Mouse (Mus musculus) ES-E14 (cell line): Measurements from ENCODE around the gene Tmem169. TPM values are rescaled to one million over a fixed set of nuclear protein-coding genes. Genes with fewer than 3 reads are reported as not detected.

Experiments used
- DNase-seq: peaks from one replicate; pipeline ENCODE4 v3.0.0-alpha.2; 2013; ENCODE audit warnings: low read depth, low spot score
- H3K27ac ChIP-seq: 2 replicates; pipeline ENCODE4 v1.5.1; 2012; ENCODE audit warnings: low read depth, mild to moderate bottlenecking, low read length, moderate library complexity, mixed read lengths; ENCODE audit not compliant: poor library complexity, insufficient read depth, severe bottlenecking
- H3K36me3 ChIP-seq: 2 replicates; pipeline ENCODE4 v1.6.1; 2012; ENCODE audit warnings: mild to moderate bottlenecking, low read length, moderate library complexity, mixed read lengths; ENCODE audit not compliant: control insufficient read depth, poor library complexity, insufficient read depth, severe bottlenecking
- H3K4me1 ChIP-seq, 2 experiments: fragments of 150-350 bp in 1 of 2; sonication (generic) in 1 of 2; 2 replicates each; pipeline ENCODE4 v1.6.1; 2012; ENCODE audit warnings: low read length in 2 of 2, mild to moderate bottlenecking in 1 of 2, mixed read lengths in 1 of 2; ENCODE audit not compliant: control insufficient read depth in 2 of 2, insufficient read depth in 2 of 2, poor library complexity in 1 of 2
- H3K4me3 ChIP-seq, 2 experiments: fragments of 150-350 bp in 1 of 2; sonication (generic) in 1 of 2; 2 replicates each; pipeline ENCODE4 v1.5.1; 2012; ENCODE audit warnings: low read length in 2 of 2, low read depth in 1 of 2, mild to moderate bottlenecking in 1 of 2, mixed read lengths in 1 of 2; ENCODE audit not compliant: insufficient read depth in 1 of 2, poor library complexity in 1 of 2, severe bottlenecking in 1 of 2
- H3K9ac ChIP-seq: 2 replicates; pipeline ENCODE4 v1.6.1; 2012; ENCODE audit warnings: low read depth, mild to moderate bottlenecking, low read length, mixed read lengths; ENCODE audit not compliant: poor library complexity, insufficient read depth, severe bottlenecking
- H3K9me3 ChIP-seq: fragments of 150-350 bp; sonication (generic); 2 replicates; pipeline ENCODE4 v1.6.1; 2012; ENCODE audit warnings: low read depth, mild to moderate bottlenecking, low read length; ENCODE audit not compliant: control insufficient read depth, insufficient read depth
- CHD2 ChIP-seq: IDR thresholded peaks from 2 replicates; pipeline ENCODE4 v1.6.1; 2014; ENCODE audit warnings: mild to moderate bottlenecking, low read depth, low read length, inconsistent platforms
- HCFC1 ChIP-seq: IDR thresholded peaks from 2 replicates; pipeline ENCODE4 v1.6.1; 2012; ENCODE audit warnings: low read length, inconsistent platforms, borderline replicate concordance; ENCODE audit not compliant: insufficient read depth
- MAFK ChIP-seq: IDR thresholded peaks from 2 replicates; pipeline ENCODE4 v1.6.1; 2014; ENCODE audit warnings: mild to moderate bottlenecking, low read depth, low read length, inconsistent platforms; ENCODE audit not compliant: insufficient read depth
- ZC3H11A ChIP-seq: IDR thresholded peaks from 2 replicates; pipeline ENCODE4 v1.6.1; 2012; ENCODE audit warnings: low read depth, mild to moderate bottlenecking, inconsistent platforms, low read length, borderline replicate concordance
- ZNF384 ChIP-seq: IDR thresholded peaks from 2 replicates; pipeline ENCODE4 v1.6.1; 2012; ENCODE audit warnings: low read depth, low read length, inconsistent platforms
- in situ Hi-C, 2 experiments: fragments of 600-800 bp; cut with MboI; formaldehyde crosslinking; loops; one replicate each; pipeline ENCODE4 v1.15.1; 2025; ENCODE audit warnings: low sequenced_read_pairs in 2 of 2, inconsistent platforms in 1 of 2; ENCODE audit not compliant: unreplicated experiment in 2 of 2
- total RNA-seq: library from RNA; depleted of rRNA; stranded (reverse); fragments of 300-350 nt; gene quantifications from 2 replicates; pipeline ENCODE4 v1.2.3, GENCODE M21; 2012

Gene Tmem169
- total RNA-seq, 1 experiment = 0.36 TPM

- Histone ChIP-seq H3K36me3 (no peaks in the 10 kb centered on the region), H3K27ac (no peak overlapping the region), H3K9me3 (no peaks in the 10 kb centered on the region), H3K4me3 (no peak overlapping the region), H3K4me1 (0 out of 4 replicates have a peak, but pooled peaks cover 1 to 2% of the 10 kb centered on the region in 2 experiments), H3K9ac (no peak overlapping the region)
- in situ Hi-C loops = no loop called here
- TF ChIP-seq ZNF384 = no peak
- no peak for TF ChIP-seq MAFK
- TF ChIP-seq HCFC1 = peak; percentile 88
- DNase-seq = no peak
Measured at GRCm38 (mm10) chr1:72301845-72302244, 17.7 kb downstream of the Tmem169 start.

GRCm38 (mm10) chr1:72306241-72306640, 22.1 kb downstream of the Tmem169 start:
- Histone ChIP-seq H3K4me1 (peaks cover 2 to 3% of the 10 kb centered on the region in 2 experiments; a peak in 1 of 4 replicates), H3K9me3 (no peaks in the 10 kb centered on the region), H3K27ac (no peak overlapping the region), H3K4me3 (peak overlapping the region in 1 of 2 experiments; percentile 89; a peak in 2 of 4 replicates), H3K9ac (no peak overlapping the region), H3K36me3 (no peaks in the 10 kb centered on the region; the same call in 1 of the 2 replicates)
- no peak for DNase-seq
- in situ Hi-C loops = no loop called here
- TF ChIP-seq CHD2 (no peak), MAFK (no peak), ZNF384 (no peak)

- Histone ChIP-seq H3K4me3 (peak overlapping the region; percentile 81 to 89; a peak in 3 of 4 replicates), H3K4me1 (peaks cover 2 to 4% of the 10 kb centered on the region in 2 experiments; a peak in 1 of 4 replicates), H3K9ac (peak overlapping the region; percentile 35; the same call in 1 of the 2 replicates), H3K36me3 (peaks cover under 1% of the 10 kb centered on the region; the same call in 1 of the 2 replicates), H3K9me3 (no peaks in the 10 kb centered on the region), H3K27ac (peak overlapping the region; percentile 78; the same call in 1 of the 2 replicates)
- no peak for DNase-seq
- TF ChIP-seq HCFC1 (no peak), CHD2 (no peak), MAFK (no peak), ZC3H11A (no peak), ZNF384 (no peak)
- in situ Hi-C loops = no loop called here
Measured at GRCm38 (mm10) chr1:72306679-72307181, 22.6 kb downstream of the Tmem169 start.

- Histone ChIP-seq H3K9me3 (no peaks in the 10 kb centered on the region), H3K4me3 (peak within 1 kb of the TSS; percentile 81 to 89), H3K36me3 (peaks cover 3% of the 10 kb centered on the region; the same call in 1 of the 2 replicates), H3K4me1 (peaks cover 2 to 8% of the 10 kb centered on the region in 2 experiments; a peak in 2 of 4 replicates), H3K27ac (peak within 1 kb of the TSS; percentile 78), H3K9ac (peak within 1 kb of the TSS; percentile 88)
- peak; percentile 79 for TF ChIP-seq HCFC1
- TF ChIP-seq CHD2 = no peak
- no peak for TF ChIP-seq ZC3H11A
- peak; percentile 84 for TF ChIP-seq MAFK
- TF ChIP-seq ZNF384 = no peak
- in situ Hi-C loops = no loop called here
- peak; percentile 99 for DNase-seq
Measured at GRCm38 (mm10) chr1:72307317-72307798, 23.2 kb downstream of the Tmem169 start, which contains the start of gene Xrcc5. Xrcc5 (plus strand) TSS chr1:72307421.
